Mouse (Mus musculus) liver, adult 2 months (tissue): ENCODE data around the gene Mrps15. TPM values are rescaled to one million over a fixed set of nuclear protein-coding genes. Genes with fewer than 3 reads are reported as not detected.

Experiments used
- DNase-seq: peaks from one replicate; pipeline ENCODE4 v3.0.0-alpha.2; 2011; ENCODE audit warnings: low read depth, low spot score; ENCODE audit errors: extremely low read depth
- H3K27ac ChIP-seq: fragments of 200-500 bp; replicated peaks from 2 replicates; pipeline ENCODE4 v1.5.1; 2012; ENCODE audit warnings: low read depth, mild to moderate bottlenecking, control low read depth, inconsistent platforms, low read length; ENCODE audit not compliant: insufficient read depth
- H3K27me3 ChIP-seq: fragments of 200-500 bp; 2 replicates; pipeline ENCODE4 v1.6.1; 2012; ENCODE audit warnings: mild to moderate bottlenecking, moderate library complexity, low read length, inconsistent platforms; ENCODE audit not compliant: control insufficient read depth, insufficient read depth
- H3K36me3 ChIP-seq: fragments of 200-500 bp; 2 replicates; pipeline ENCODE4 v1.6.1; 2012; ENCODE audit warnings: low read length, inconsistent platforms; ENCODE audit not compliant: control insufficient read depth, insufficient read depth
- H3K4me1 ChIP-seq: fragments of 200-500 bp; 2 replicates; pipeline ENCODE4 v1.6.1; 2011; ENCODE audit warnings: low read length; ENCODE audit not compliant: control insufficient read depth, insufficient read depth
- H3K4me3 ChIP-seq: fragments of 200-500 bp; 2 replicates; pipeline ENCODE4 v1.5.1; 2011; ENCODE audit warnings: low read depth, mild to moderate bottlenecking, control low read depth, low read length, moderate library complexity; ENCODE audit not compliant: insufficient read depth
- H3K79me2 ChIP-seq: fragments of 200-500 bp; 2 replicates; pipeline ENCODE4 v1.6.1; 2012; ENCODE audit warnings: inconsistent platforms, mild to moderate bottlenecking, low read length, moderate library complexity; ENCODE audit not compliant: control insufficient read depth, insufficient read depth
- H3K9ac ChIP-seq: fragments of 200-500 bp; 2 replicates; pipeline ENCODE4 v1.6.1; 2012; ENCODE audit warnings: low read depth, mild to moderate bottlenecking, control low read depth, inconsistent platforms, low read length
- CTCF ChIP-seq: fragments of 200-500 bp; IDR thresholded peaks from 2 replicates; pipeline ENCODE4 v1.5.1; 2011; ENCODE audit warnings: low read depth, low read length, control low read depth
- POLR2A ChIP-seq: fragments of 200-500 bp; IDR thresholded peaks from 2 replicates; pipeline ENCODE4 v1.6.1; 2011; ENCODE audit warnings: low read length, control low read depth; ENCODE audit not compliant: insufficient read depth; ENCODE audit errors: extremely low read depth
- WGBS: fragments of 180-500 bp; shearing (Covaris S2); methylation state at CpG from one replicate; pipeline ENCODE4 v1.1.7; 2018; 5-methylcytosine and 5-hydroxymethylcytosine counted together
- polyA plus RNA-seq: library from polyadenylated mRNA; depleted of rRNA; stranded (reverse); fragments of >200 nt; gene quantifications from 2 replicates; pipeline ENCODE4 v1.2.3, GENCODE M21; 2012
- total RNA-seq: library from RNA; depleted of rRNA; stranded (reverse); fragments of >200 nt; gene quantifications from 2 replicates; pipeline ENCODE4 v1.2.3, GENCODE M21; 2014

Mrps15 gene
- total and polyA plus RNA-seq, 2 experiments = 31.0 TPM

GRCm38 (mm10) chr4:126096464-126097111, 49.9 kb downstream of the Mrps15 start, which contains the start of gene Lsm10:
Gene Lsm10 (plus strand): TSS chr4:126096623.
- Histone ChIP-seq H3K9ac (peak within 1 kb of the TSS; percentile 87), H3K79me2 (peaks cover 11% of the 10 kb centered on the region; the same call in 1 of the 2 replicates), H3K4me3 (peak within 1 kb of the TSS; percentile 82), H3K27ac (peak within 1 kb of the TSS; percentile 80), H3K36me3 (no peaks in the 10 kb centered on the region), H3K27me3 (no peaks in the 10 kb centered on the region), H3K4me1 (peaks cover 8% of the 10 kb centered on the region)
- TF ChIP-seq CTCF = no peak
- TF ChIP-seq POLR2A = peak; percentile 71
- DNase-seq = peak; percentile 88
- 2% methylated on average over 37 of the region's 37 CpGs for WGBS

- H3K27me3 ChIP-seq = no peaks in the 10 kb centered on the region
- H3K9ac ChIP-seq = no peak overlapping the region
- WGBS = 75% methylated on average over 20 of the region's 20 CpGs
- H3K4me1 ChIP-seq = peaks cover 6% of the 10 kb centered on the region
- no peaks in the 10 kb centered on the region for H3K36me3 ChIP-seq
- no peak for DNase-seq
- H3K4me3 ChIP-seq = no peak overlapping the region
- peaks cover 11% of the 10 kb centered on the region; the same call in 1 of the 2 replicates for H3K79me2 ChIP-seq
- no peak overlapping the region for H3K27ac ChIP-seq
- TF ChIP-seq CTCF = no peak
- no peak for TF ChIP-seq POLR2A
These were observed 51.1 kb downstream of the Mrps15 start for GRCm38 (mm10) chr4:126097711-126098253.

- Histone ChIP-seq H3K27ac (no peak overlapping the region), H3K4me3 (no peak overlapping the region), H3K36me3 (no peaks in the 10 kb centered on the region), H3K79me2 (peaks cover 11% of the 10 kb centered on the region; the same call in 1 of the 2 replicates), H3K9ac (no peak overlapping the region), H3K27me3 (no peaks in the 10 kb centered on the region), H3K4me1 (peaks cover 8% of the 10 kb centered on the region)
- TF ChIP-seq CTCF = no peak
- no peak for TF ChIP-seq POLR2A
- DNase-seq = no peak
- WGBS = 80% methylated on average over 3 of the region's 3 CpGs
These were observed 52.6 kb downstream of the Mrps15 start for GRCm38 (mm10) chr4:126099365-126099764.

GRCm38 (mm10) chr4:126100764-126101163, 54.0 kb downstream of the Mrps15 start:
- peaks cover 14% of the 10 kb centered on the region for H3K4me1 ChIP-seq
- H3K27me3 ChIP-seq = no peaks in the 10 kb centered on the region
- H3K4me3 ChIP-seq = no peak overlapping the region
- 83% methylated on average over 3 of the region's 3 CpGs for WGBS
- no peaks in the 10 kb centered on the region for H3K36me3 ChIP-seq
- no peak overlapping the region for H3K9ac ChIP-seq
- no peak overlapping the region for H3K27ac ChIP-seq
- TF ChIP-seq CTCF (no peak), POLR2A (no peak)
- peaks cover 18% of the 10 kb centered on the region; the same call in 1 of the 2 replicates for H3K79me2 ChIP-seq
- no peak for DNase-seq

GRCm38 (mm10) chr4:126102061-126102841, 55.5 kb downstream of the Mrps15 start:
- Histone ChIP-seq H3K27ac (peak overlapping the region; percentile 81), H3K27me3 (no peaks in the 10 kb centered on the region), H3K36me3 (no peaks in the 10 kb centered on the region), H3K4me3 (no peak overlapping the region), H3K4me1 (peaks cover 20% of the 10 kb centered on the region), H3K79me2 (peaks cover 27% of the 10 kb centered on the region; the same call in 1 of the 2 replicates), H3K9ac (no peak overlapping the region)
- 67% methylated on average over 7 of the region's 7 CpGs for WGBS
- no peak for TF ChIP-seq CTCF
- no peak for TF ChIP-seq POLR2A
- DNase-seq = no peak
